25 mouse cellular contexts compared by ENCODE assay signal in the genomic region with DNA sequence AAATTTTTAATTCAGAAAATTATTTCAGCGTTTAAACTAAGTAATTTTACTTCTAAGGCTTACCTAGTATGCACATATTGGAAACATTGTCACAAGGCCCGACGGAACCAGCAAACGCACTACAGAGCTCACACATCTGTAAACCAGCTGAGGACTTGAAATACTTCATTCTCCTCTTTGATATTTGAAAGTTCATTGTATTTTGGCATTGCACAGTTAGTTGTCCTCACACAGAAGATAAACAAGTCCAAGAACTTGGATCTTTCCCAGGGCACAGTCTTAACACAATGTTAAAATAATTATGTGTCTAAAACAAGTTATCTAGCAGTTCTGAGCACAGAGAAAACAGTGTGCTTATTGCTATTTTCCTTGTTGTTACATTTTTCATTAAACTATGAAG. TPM values are rescaled to one million over a fixed set of nuclear protein-coding genes. Genes with fewer than 3 reads are reported as not detected.
DNase-seq lines count a peak whose midpoint lies in the region; ATAC-seq and TF ChIP-seq lines count a peak whose summit lies in the region.
"Had no signal": no experiment of that assay in that cellular context is flagged by ENCODE, and none has a peak within 500 bp of the region (broad histone marks: within the 10 kb centered on the region; RNA-seq: fewer than 3 reads in every experiment).

No protein-coding gene starts in this region.

- WGBS in lung, embryonic 14.5 days: 52% methylated on average over 4 of the region's 4 CpGs
- 86% methylated on average over 4 of the region's 4 CpGs for WGBS in hindbrain, embryonic 14.5 days

- H3K4me2 ChIP-seq in lung, embryonic 14.5 days: no peak overlapping the region
- H3K4me2 ChIP-seq in hindbrain, embryonic 14.5 days (replicated peaks): no peak overlapping the region
- H3K4me2 ChIP-seq: heart, embryonic 12.5 days; hindbrain, embryonic 13.5 days; limb, embryonic 12.5 days; midbrain, embryonic 11.5 days; neural tube, embryonic 15.5 days had no signal

- no peaks in the 10 kb centered on the region; the same call in 1 of the 2 replicates for H3K4me1 ChIP-seq in lung, embryonic 14.5 days (ENCODE audit: insufficient read depth)
- H3K4me1 ChIP-seq in hindbrain, embryonic 14.5 days (replicated peaks; ENCODE audit: control insufficient read depth, insufficient read depth, low read length): no peaks in the 10 kb centered on the region
- H3K4me1 ChIP-seq: hindbrain, embryonic 13.5 days; neural tube, embryonic 15.5 days had no signal

- no peaks in the 10 kb centered on the region for H3K27me3 ChIP-seq in lung, embryonic 14.5 days (ENCODE audit: insufficient read depth, low read length)
- H3K27me3 ChIP-seq in hindbrain, embryonic 14.5 days (ENCODE audit: control insufficient read depth, insufficient read depth, low read length): no peaks in the 10 kb centered on the region
- H3K27me3 ChIP-seq: heart, embryonic 12.5 days; hindbrain, embryonic 13.5 days; limb, embryonic 12.5 days; neural tube, embryonic 15.5 days had no signal

- peak; percentile 21 to 24 for DNase-seq in heart, adult 18-20 months
- no peak for DNase-seq in heart, adult 11 months
- peak; percentile 89 for DNase-seq in lung, embryonic 14.5 days
- DNase-seq in lung, postnatal 4 days: no peak
- DNase-seq in forelimb bud, embryonic 11.5 days (ENCODE audit: low read depth, low spot score): peak; percentile 27
- peak; percentile 56 for DNase-seq in skeletal muscle tissue, adult 2 months (ENCODE audit: low read depth, low spot score)
- no peak for DNase-seq in hindbrain, embryonic 14.5 days (ENCODE audit: low spot score)
- DNase-seq: adrenal gland, postnatal 25 days; cerebellum, adult 8-10 months; cerebellum, postnatal 36 days; embryo, embryonic 11 days; gastrocnemius, postnatal 25 days; heart, postnatal 14 days; kidney, adult 2 months; kidney, postnatal 10 days; right cerebral cortex, adult 18-20 months had no signal

- peaks cover 4% of the 10 kb centered on the region; the same call in 1 of the 2 replicates for H3K36me3 ChIP-seq in lung, embryonic 14.5 days (ENCODE audit: insufficient read depth)
- H3K36me3 ChIP-seq in hindbrain, embryonic 14.5 days (replicated peaks; ENCODE audit: control insufficient read depth, insufficient read depth): peaks cover 7% of the 10 kb centered on the region
- H3K36me3 ChIP-seq: heart, embryonic 12.5 days; limb, embryonic 12.5 days; neural tube, embryonic 15.5 days had no signal

- H3K4me3 ChIP-seq in lung, embryonic 14.5 days (ENCODE audit: low read depth, low read length): no peak overlapping the region
- H3K4me3 ChIP-seq in hindbrain, embryonic 14.5 days (replicated peaks; ENCODE audit: low read length): no peak overlapping the region
- H3K4me3 ChIP-seq: heart, embryonic 12.5 days; hindbrain, embryonic 13.5 days; limb, embryonic 12.5 days; neural tube, embryonic 15.5 days had no signal

- ATAC-seq in lung, embryonic 14.5 days (ENCODE audit: insufficient read depth): peak; percentile 75
- ATAC-seq in hindbrain, embryonic 14.5 days (ENCODE audit: low FRiP score): no peak
- ATAC-seq: CD4-positive, CD25-positive, alpha-beta regulatory T cell, adult 4 months; forebrain, embryonic 16.5 days; inflammation-experienced regulatory T-cells, adult 6 months had no signal

- H3K27ac ChIP-seq in lung, embryonic 14.5 days (ENCODE audit: low read depth): no peak overlapping the region
- H3K27ac ChIP-seq in hindbrain, embryonic 14.5 days: no peak overlapping the region
- H3K27ac ChIP-seq: hindbrain, embryonic 13.5 days; liver, embryonic 14.5 days; neural tube, embryonic 15.5 days had no signal

- no peak for TF ChIP-seq CTCF in lung, embryonic 14.5 days (IDR thresholded peaks at IDR 0.05; ENCODE audit: low read depth)

- H3K9me3 ChIP-seq in lung, embryonic 14.5 days (ENCODE audit: low read depth, low read length): no peaks in the 10 kb centered on the region
- no peaks in the 10 kb centered on the region for H3K9me3 ChIP-seq in hindbrain, embryonic 14.5 days (ENCODE audit: control insufficient read depth, low read length)
- H3K9me3 ChIP-seq: heart, embryonic 12.5 days; hindbrain, embryonic 13.5 days; limb, embryonic 12.5 days; neural tube, embryonic 15.5 days had no signal

- no peak overlapping the region for H3K9ac ChIP-seq in lung, embryonic 14.5 days
- H3K9ac ChIP-seq in hindbrain, embryonic 14.5 days: no peak overlapping the region
- H3K9ac ChIP-seq: heart, embryonic 12.5 days; hindbrain, embryonic 13.5 days; limb, embryonic 12.5 days; liver, embryonic 14.5 days; neural tube, embryonic 15.5 days had no signal

RNA-seq across cellular contexts. Expression of a gene that starts 22.5 kb away (rescaled TPM):
- 1 to 10 TPM; 4.6 to 6.1 TPM for total RNA-seq in heart, adult 18-20 months (2021)
- 10.4 and 11.6 TPM in 2 replicates for polyA plus RNA-seq in lung, embryonic 14.5 days (2014; fragmentation: Nextera tagmentation; extraction: Ambion mirVana)
- polyA plus RNA-seq in hindbrain, embryonic 14.5 days (2014; fragmentation: Nextera tagmentation; extraction: Ambion mirVana): 12.9 and 14.2 TPM in 2 replicates

RNA-seq across cellular contexts. Expression of a gene that starts 22.7 kb away (rescaled TPM):
- total RNA-seq in heart, adult 18-20 months (2021): 10 to 100 TPM; 59.5 to 66.3 TPM
- polyA plus RNA-seq in lung, embryonic 14.5 days (2014; fragmentation: Nextera tagmentation; extraction: Ambion mirVana): 104 and 109 TPM in 2 replicates
- polyA plus RNA-seq in hindbrain, embryonic 14.5 days (2014; fragmentation: Nextera tagmentation; extraction: Ambion mirVana): 149 and 180 TPM in 2 replicates

Comparison
In these comparisons a context has a peak if more than half of its experiments do, and no peak if none do; other contexts are left out.
1. DNase-seq: peak in heart, adult 18-20 months (2 of 2), lung, embryonic 14.5 days (single experiment), forelimb bud, embryonic 11.5 days (single experiment) and skeletal muscle tissue, adult 2 months (single experiment); none in heart, adult 11 months (single experiment), lung, postnatal 4 days (0 of 2) and hindbrain, embryonic 14.5 days (single experiment).